Mouse (Mus musculus) heart, embryonic 13.5 days (tissue): ENCODE data around the gene Gabarapl2. TPM values are rescaled to one million over a fixed set of nuclear protein-coding genes. Genes with fewer than 3 reads are reported as not detected.

ENCODE experiments used
- ATAC-seq: fragments of 200-750 bp; cut with Nextera tagmentation; 2 replicates; pipeline ENCODE4 v1.8.0; 2017; ENCODE audit warnings: moderate TSS enrichment; ENCODE audit not compliant: insufficient number of reproducible peaks, low FRiP score, low TSS enrichment; ENCODE audit errors: extremely low read depth
- H3K27ac ChIP-seq: fragments of 300-500 bp; sonication (generic); replicated peaks from 2 replicates; pipeline ENCODE4 v1.5.1; 2015; ENCODE audit warnings: moderate library complexity, mild to moderate bottlenecking, inconsistent platforms
- H3K27me3 ChIP-seq: fragments of 300-500 bp; sonication (generic); replicated peaks from 2 replicates; pipeline ENCODE4 v1.6.1; 2015; ENCODE audit warnings: mild to moderate bottlenecking, inconsistent platforms
- H3K36me3 ChIP-seq: fragments of 300-500 bp; sonication (generic); 2 replicates; pipeline ENCODE4 v1.6.1; 2015; ENCODE audit warnings: mild to moderate bottlenecking, inconsistent platforms
- H3K4me1 ChIP-seq: fragments of 300-500 bp; sonication (generic); 2 replicates; pipeline ENCODE4 v1.6.1; 2015; ENCODE audit warnings: inconsistent platforms
- H3K4me2 ChIP-seq: fragments of 300-500 bp; sonication (generic); 2 replicates; pipeline ENCODE4 v1.6.1; 2015; ENCODE audit warnings: inconsistent platforms, mild to moderate bottlenecking, moderate library complexity
- H3K4me3 ChIP-seq: fragments of 300-500 bp; sonication (generic); 2 replicates; pipeline ENCODE4 v1.5.1; 2015; ENCODE audit warnings: moderate library complexity, mild to moderate bottlenecking, inconsistent platforms
- H3K9ac ChIP-seq: fragments of 300-500 bp; sonication (generic); 2 replicates; pipeline ENCODE4 v1.6.1; 2015; ENCODE audit warnings: inconsistent platforms, mild to moderate bottlenecking, moderate library complexity
- H3K9me3 ChIP-seq: fragments of 300-500 bp; sonication (generic); 2 replicates; pipeline ENCODE4 v1.6.1; 2016; ENCODE audit warnings: inconsistent platforms
- WGBS: fragments of 180-500 bp; shearing (Covaris S2); methylation state at CpG from one replicate; pipeline ENCODE4 v1.1.7; 2015; ENCODE audit warnings: mixed read lengths; 5-methylcytosine and 5-hydroxymethylcytosine counted together
- polyA plus RNA-seq: library from polyadenylated mRNA; unstranded; fragments of >200 nt; fragmentation: Nextera tagmentation; extraction: Ambion mirVana; gene quantifications from 2 replicates; pipeline ENCODE4 v1.2.1, GENCODE M21; 2015

The Gabarapl2 gene
- polyA plus RNA-seq, 1 experiment from 2014 or later: 186 TPM

DNA sequence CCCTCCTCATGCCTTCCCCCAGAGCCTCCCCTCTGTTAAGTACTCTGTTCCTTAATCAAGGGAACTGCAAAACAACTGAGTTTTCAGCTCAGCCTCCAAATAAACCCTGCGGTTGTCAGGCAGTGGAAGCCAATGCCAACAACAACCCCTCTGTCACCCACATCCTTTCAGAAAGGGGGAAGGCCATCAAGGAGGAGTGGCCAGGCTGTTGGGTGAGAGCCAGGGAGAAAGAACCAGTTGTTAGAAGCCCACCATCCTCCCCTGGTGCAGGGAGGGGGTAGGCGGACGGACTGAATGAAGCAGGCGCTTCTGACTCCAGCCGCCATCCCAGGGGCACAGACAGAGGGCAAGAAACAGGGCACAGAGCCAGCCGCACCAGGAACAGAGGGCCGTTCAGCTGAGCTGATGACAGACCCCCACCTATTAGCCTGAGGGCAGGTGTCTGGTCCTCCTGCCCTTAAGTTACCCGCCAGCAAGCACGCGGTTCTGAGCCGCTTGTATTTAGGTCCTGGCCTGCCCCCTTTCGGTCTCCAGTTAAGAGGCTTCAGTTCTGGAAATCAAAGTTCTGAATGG lies 27.6 kb upstream of the Gabarapl2 start:
- no peak overlapping the region for H3K9ac ChIP-seq
- H3K4me2 ChIP-seq: peak overlapping the region; percentile 42
- no peaks in the 10 kb centered on the region for H3K36me3 ChIP-seq
- 39% methylated on average over 12 of the region's 12 CpGs for WGBS
- H3K4me3 ChIP-seq: no peak overlapping the region
- ATAC-seq: no peak
- H3K27ac ChIP-seq: no peak overlapping the region
- H3K9me3 ChIP-seq: no peaks in the 10 kb centered on the region
- H3K4me1 ChIP-seq: peaks cover 19% of the 10 kb centered on the region
- H3K27me3 ChIP-seq: peaks cover 52% of the 10 kb centered on the region

DNA sequence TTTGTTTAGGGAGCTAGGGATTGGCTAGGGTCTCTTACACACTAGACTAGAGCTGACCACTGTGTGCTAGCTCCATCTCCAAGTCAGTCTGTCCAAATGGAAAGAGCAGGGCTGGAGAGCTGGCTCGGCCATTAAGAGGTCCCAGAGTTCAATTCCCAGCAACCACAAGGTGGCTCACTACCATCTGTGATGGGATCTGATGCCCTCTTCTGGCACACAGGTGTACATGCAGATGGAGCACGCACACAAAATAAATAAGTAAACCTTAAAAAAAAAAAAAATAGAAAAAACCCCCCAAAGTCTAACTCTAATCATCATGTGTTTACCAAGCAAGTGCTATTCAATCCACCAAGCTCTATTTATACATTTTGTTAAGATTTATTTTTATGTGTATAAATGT lies 20.8 kb upstream of the Gabarapl2 start:
- no peak overlapping the region for H3K4me2 ChIP-seq
- no peaks in the 10 kb centered on the region; the same call in 1 of the 2 replicates for H3K36me3 ChIP-seq

DNA sequence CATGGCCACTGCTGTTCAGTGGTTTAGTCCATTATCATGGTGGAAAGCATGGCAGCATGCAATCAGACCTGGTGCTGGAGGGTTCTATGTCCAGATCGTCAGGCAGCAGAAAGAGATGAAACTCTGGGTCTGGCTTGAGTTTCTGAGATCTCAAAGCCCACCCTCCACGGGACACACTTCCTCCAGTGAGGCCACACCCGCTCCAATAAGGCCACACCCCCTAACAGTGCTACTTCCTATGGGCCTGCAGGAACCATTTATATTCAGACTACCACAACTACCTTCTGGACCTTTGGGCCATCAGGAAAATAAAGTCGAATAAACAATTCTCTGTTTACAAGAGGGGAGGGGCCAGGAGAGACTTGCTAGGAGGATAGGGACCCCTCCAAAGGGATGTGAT lies 19.5 kb upstream of the Gabarapl2 start:
- H3K27ac ChIP-seq: no peak overlapping the region
- H3K4me1 ChIP-seq: peaks cover 8% of the 10 kb centered on the region
- H3K9ac ChIP-seq: no peak overlapping the region
- no peaks in the 10 kb centered on the region; the same call in 1 of the 2 replicates for H3K36me3 ChIP-seq
- no peaks in the 10 kb centered on the region for H3K27me3 ChIP-seq
- no peaks in the 10 kb centered on the region for H3K9me3 ChIP-seq
- H3K4me2 ChIP-seq: no peak overlapping the region
- H3K4me3 ChIP-seq: no peak overlapping the region
- WGBS: 69% methylated on average over 4 of the region's 4 CpGs
- ATAC-seq: no peak

More for the DNA sequence above, 20.8 kb upstream of the Gabarapl2 start:
- Histone ChIP-seq H3K9me3 (no peaks in the 10 kb centered on the region), H3K4me1 (peaks cover under 1% of the 10 kb centered on the region), H3K9ac (no peak overlapping the region), H3K4me3 (no peak overlapping the region), H3K27ac (no peak overlapping the region), H3K27me3 (no peaks in the 10 kb centered on the region)
- no peak for ATAC-seq
- WGBS: 75% methylated on average over 2 of the region's 2 CpGs

DNA sequence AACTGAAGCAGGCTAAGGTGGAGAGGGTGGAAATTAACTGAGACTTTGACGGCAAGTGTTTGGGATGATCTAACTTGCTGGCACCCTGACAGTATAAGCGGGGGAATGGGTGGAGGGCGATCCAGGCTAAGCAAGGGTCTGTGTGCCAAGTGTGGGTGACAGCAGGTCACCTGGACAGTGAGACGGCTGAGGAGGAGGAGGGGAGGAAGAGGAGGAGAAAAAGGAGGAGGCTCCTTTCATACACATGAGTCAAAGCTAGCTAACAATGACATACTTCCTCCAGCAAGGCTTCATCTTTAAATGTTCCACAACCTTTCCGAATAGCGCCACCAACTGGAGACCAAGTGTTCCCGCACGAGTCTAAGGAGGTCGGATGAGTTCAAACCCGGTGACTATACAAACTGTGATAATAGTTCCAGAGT lies 17.1 kb upstream of the Gabarapl2 start:
- no peak for ATAC-seq
- peaks cover 8% of the 10 kb centered on the region for H3K4me1 ChIP-seq
- H3K36me3 ChIP-seq: no peaks in the 10 kb centered on the region; the same call in 1 of the 2 replicates
- no peak overlapping the region for H3K4me3 ChIP-seq
- H3K4me2 ChIP-seq: peak overlapping the region; percentile 42
- H3K27ac ChIP-seq: no peak overlapping the region
- 23% methylated on average over 10 of the region's 10 CpGs for WGBS
- H3K9ac ChIP-seq: no peak overlapping the region
- no peaks in the 10 kb centered on the region for H3K9me3 ChIP-seq
- H3K27me3 ChIP-seq: no peaks in the 10 kb centered on the region

DNA sequence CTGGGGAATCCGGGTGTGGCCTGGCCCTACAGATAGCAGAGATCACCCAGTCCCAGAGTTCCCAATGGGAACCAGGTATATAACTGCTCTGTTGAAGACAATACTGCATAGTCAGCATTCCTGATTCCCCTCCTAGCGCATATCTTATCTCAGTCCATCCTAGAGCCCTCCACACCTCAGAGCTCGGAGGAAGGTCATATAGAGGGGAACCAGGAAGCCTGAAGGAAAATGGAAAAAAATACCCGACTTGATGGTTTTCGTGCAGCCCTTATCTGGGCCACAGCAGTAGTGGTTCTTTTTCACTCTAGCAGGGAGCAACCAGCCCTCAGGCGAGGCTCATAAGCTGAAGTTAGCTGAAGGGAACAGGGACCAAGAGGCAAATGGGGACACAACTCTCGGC lies 15.5 kb upstream of the Gabarapl2 start:
- no peak overlapping the region for H3K4me2 ChIP-seq
- ATAC-seq: no peak
- H3K9me3 ChIP-seq: no peaks in the 10 kb centered on the region
- WGBS: 26% methylated on average over 7 of the region's 7 CpGs
- no peaks in the 10 kb centered on the region for H3K36me3 ChIP-seq
- no peak overlapping the region for H3K4me3 ChIP-seq
- H3K4me1 ChIP-seq: peaks cover 8% of the 10 kb centered on the region
- H3K27me3 ChIP-seq: no peaks in the 10 kb centered on the region
- no peak overlapping the region for H3K27ac ChIP-seq
- no peak overlapping the region for H3K9ac ChIP-seq

DNA sequence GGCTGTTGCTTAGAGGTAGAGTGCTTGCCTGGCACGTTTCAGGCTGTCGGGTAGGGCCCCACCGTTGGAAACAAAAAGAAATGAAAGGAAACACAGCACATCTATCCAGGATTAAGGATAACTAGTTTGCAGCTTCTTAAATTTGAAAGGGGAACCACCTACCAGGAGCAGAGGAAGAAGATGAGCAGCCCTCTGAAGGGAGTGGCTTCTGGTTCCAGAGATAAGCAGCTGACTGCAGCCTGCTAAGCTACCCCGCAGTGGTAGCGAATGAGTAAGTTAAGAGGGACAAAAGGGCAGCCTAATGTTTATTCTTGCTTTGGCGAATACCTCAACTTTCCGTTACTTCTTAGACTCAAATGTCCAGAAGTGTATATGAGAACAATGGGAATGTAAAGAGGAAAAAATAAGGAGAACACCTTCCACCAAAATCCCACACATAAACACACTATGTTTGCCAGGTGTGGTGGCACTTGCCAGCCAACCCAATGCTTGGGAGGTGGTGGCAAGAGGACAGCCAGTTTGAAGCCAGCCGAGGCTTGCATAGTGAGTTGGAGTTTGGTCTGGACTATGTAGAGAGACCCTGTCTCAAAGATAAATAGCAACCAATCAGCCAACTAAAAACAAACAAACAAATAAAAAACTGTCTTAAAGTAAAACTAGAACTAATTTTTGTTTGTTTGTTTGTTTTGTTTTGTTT lies 10.7 kb upstream of the Gabarapl2 start:
- no peak overlapping the region for H3K4me3 ChIP-seq
- H3K36me3 ChIP-seq: no peaks in the 10 kb centered on the region
- no peaks in the 10 kb centered on the region for H3K9me3 ChIP-seq
- no peak overlapping the region for H3K9ac ChIP-seq
- ATAC-seq: no peak
- peak overlapping the region; percentile 3; the same call in 1 of the 2 replicates for H3K27ac ChIP-seq
- no peak overlapping the region for H3K4me2 ChIP-seq
- 46% methylated on average over 8 of the region's 8 CpGs for WGBS
- peaks cover 21% of the 10 kb centered on the region for H3K4me1 ChIP-seq
- peaks cover 5% of the 10 kb centered on the region; the same call in 1 of the 2 replicates for H3K27me3 ChIP-seq

DNA sequence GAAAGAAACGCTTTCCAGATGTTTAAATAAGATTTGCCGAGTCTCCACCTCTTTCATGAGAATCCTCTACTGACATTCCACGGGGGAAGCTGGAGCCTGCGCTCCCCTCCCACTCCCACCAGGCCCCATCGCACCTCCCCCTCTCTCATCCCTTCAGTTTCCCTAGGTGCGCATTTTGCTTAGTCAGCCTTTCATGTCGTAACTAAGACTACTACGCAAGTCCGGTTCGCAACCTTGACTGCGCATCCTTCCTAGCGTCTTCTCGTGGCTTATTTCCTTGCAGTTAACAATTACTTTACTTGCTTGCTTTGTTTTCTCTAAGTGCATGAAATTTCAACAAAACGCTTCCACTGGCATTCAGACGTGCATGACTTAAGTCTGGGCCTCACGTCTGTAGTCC lies 8.8 kb upstream of the Gabarapl2 start:
- no peak overlapping the region for H3K27ac ChIP-seq
- H3K36me3 ChIP-seq: no peaks in the 10 kb centered on the region
- H3K9ac ChIP-seq: no peak overlapping the region
- no peak for ATAC-seq
- H3K9me3 ChIP-seq: no peaks in the 10 kb centered on the region
- H3K27me3 ChIP-seq: peaks cover 5% of the 10 kb centered on the region; the same call in 1 of the 2 replicates
- H3K4me3 ChIP-seq: no peak overlapping the region
- WGBS: 80% methylated on average over 16 of the region's 16 CpGs
- peaks cover 16% of the 10 kb centered on the region for H3K4me1 ChIP-seq
- no peak overlapping the region for H3K4me2 ChIP-seq

DNA sequence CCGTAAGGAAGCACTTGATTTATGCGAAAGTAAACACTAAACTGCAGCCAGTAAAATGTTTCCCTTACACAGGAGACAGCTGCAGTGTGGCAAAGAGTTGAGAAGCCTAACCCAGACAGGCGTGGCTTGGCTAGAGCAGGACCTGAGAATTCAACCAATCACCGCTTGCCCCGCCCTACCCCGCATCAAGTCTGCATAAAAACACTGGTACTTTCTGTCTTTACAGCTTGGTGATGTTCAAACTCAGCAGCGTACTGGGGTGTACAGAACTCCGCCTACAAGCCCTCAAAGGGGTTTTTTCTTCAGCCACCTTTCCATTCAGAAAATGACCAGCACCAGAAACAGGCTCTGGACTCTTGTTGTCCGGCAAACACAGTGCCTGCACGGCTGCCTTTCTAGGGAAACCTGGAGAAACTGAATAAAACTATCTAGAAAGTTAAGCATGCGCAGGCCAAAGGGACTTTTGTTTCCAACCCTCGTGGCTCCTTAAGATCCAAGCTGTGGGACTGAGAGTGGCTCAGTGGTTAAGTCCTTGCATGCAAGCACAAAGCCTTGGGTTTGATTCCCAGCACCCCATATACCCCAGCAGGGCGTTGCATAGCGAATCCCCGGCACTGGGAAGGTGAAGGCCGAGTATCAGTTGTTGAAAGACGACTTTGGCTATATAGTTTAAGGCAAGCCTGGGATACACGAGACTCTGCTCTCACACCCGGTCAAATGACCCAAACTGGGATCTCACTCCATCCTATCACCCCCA lies 7.7 kb upstream of the Gabarapl2 start:
- Histone ChIP-seq H3K27me3 (peaks cover 5% of the 10 kb centered on the region; the same call in 1 of the 2 replicates), H3K4me2 (peak overlapping the region; percentile 92), H3K36me3 (no peaks in the 10 kb centered on the region), H3K9me3 (no peaks in the 10 kb centered on the region), H3K4me3 (peak overlapping the region; percentile 76), H3K4me1 (peaks cover 16% of the 10 kb centered on the region), H3K27ac (no peak overlapping the region), H3K9ac (peak overlapping the region; percentile 85)
- 35% methylated on average over 19 of the region's 19 CpGs for WGBS
- 0 out of 2 replicates have a peak, but pooled peaks have one; percentile 4 for ATAC-seq

DNA sequence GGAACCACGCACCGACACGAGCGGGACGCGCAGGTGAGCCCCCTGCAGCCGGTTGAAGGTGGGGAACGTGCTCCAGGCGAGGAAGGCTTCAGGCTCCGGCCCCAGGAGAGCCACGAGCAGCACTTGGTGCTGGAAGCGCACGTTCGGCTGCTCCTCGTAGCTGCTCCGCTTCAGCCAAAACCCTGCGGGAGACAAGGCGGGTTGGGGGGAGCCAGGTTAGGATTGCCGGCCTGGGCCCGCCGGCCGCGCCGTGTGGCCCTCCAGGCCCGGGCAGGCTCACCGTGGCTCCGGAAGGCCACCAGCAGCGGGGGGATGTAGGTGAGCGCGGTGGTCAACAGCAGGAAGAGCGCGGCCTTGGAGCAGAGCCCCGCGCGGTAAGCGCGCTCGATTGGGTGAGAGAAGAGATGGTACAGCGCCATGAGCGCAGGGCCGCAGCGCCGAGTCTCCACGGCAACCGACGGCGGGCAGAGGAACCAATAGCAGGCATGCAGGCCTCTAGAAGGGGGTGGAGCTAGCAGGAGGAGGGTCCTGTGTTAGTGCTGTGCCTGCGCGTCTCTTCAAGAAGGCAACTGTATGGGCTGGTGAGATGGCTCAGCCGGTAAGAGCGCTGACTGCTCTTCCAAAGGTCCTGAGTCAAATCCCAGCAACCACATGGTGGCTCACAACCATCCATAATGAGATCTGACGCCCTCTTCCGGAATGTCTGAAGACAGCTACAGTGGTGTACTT lies 7.0 kb upstream of the Gabarapl2 start, which contains the start of gene Tmem231:
Gene Tmem231, minus strand, starts transcription at position 534 of the 729 bp plus-strand sequence.
- peaks cover 5% of the 10 kb centered on the region; the same call in 1 of the 2 replicates for H3K27me3 ChIP-seq
- no peaks in the 10 kb centered on the region for H3K9me3 ChIP-seq
- peak; percentile 95 for ATAC-seq
- no peaks in the 10 kb centered on the region for H3K36me3 ChIP-seq
- H3K4me1 ChIP-seq: peaks cover 16% of the 10 kb centered on the region
- WGBS: under 1% methylated on average over 53 of the region's 53 CpGs
- peak within 1 kb of the TSS; percentile 85 for H3K9ac ChIP-seq
- peak within 1 kb of the TSS; percentile 92 for H3K4me2 ChIP-seq
- H3K27ac ChIP-seq: peak within 1 kb of the TSS; percentile 49; the same call in 1 of the 2 replicates
- H3K4me3 ChIP-seq: peak within 1 kb of the TSS; percentile 76

DNA sequence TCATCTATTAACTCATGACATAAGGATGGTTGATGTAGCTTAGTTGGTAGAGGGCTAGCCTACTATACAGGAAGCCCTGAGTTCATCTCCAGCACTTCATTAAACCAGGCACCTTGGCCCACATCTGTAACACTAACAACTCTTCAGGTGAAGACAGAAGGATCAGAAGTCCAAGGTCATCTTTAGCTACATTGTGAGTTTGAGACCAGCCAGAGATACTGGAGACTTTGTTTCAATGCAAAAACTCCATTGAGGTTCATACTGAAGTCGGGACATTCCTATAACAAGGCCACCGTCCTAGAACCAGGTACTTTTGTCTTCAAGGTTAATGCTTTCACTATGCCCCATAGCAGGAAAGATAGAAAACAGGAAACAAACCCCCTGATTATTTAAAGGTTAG lies 6.3 kb upstream of the Gabarapl2 start:
- no peaks in the 10 kb centered on the region for H3K9me3 ChIP-seq
- H3K27me3 ChIP-seq: peaks cover 5% of the 10 kb centered on the region; the same call in 1 of the 2 replicates
- H3K27ac ChIP-seq: no peak overlapping the region
- H3K4me2 ChIP-seq: peak overlapping the region; percentile 92
- 75% methylated on average over 2 of the region's 2 CpGs for WGBS
- no peak overlapping the region for H3K9ac ChIP-seq
- H3K36me3 ChIP-seq: no peaks in the 10 kb centered on the region
- peak overlapping the region; percentile 76; the same call in 1 of the 2 replicates for H3K4me3 ChIP-seq
- H3K4me1 ChIP-seq: peaks cover 16% of the 10 kb centered on the region
- ATAC-seq: no peak

DNA sequence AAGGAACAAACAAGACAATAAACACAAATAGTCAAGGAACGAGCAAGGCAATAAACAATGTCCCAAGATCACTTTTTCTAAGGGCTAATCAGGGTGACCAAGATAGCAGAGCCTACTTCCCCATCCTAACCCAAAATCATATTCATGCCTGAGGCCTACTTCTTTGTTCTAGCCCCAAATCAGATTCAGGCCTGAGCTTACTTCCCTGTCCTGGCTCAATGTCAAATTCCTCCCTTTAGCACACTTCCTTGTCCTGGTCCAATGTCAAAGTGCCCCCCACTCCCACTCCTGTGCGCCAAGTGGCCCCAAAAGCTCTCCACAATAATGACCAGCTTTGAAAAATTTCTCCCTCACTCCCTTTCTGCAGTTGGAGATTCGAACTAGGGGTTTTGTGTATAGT lies 3.3 kb upstream of the Gabarapl2 start:
- Histone ChIP-seq H3K4me2 (no peak overlapping the region), H3K36me3 (peaks cover 3% of the 10 kb centered on the region), H3K27me3 (no peaks in the 10 kb centered on the region), H3K4me1 (peaks cover 32% of the 10 kb centered on the region), H3K9me3 (no peaks in the 10 kb centered on the region), H3K4me3 (no peak overlapping the region), H3K9ac (no peak overlapping the region), H3K27ac (no peak overlapping the region)
- WGBS: 65% methylated on average over 3 of the region's 3 CpGs
- no peak for ATAC-seq
